Mouse (Mus musculus): ENCODE results near the gene Lrg1.

GRCm38 (mm10) chr17:56106981-56107380, 14.8 kb downstream of the Lrg1 start:
- TF ChIP-seq CTCF (conservative IDR thresholded peaks at IDR 0.05; ENCODE audit: low read length): no peak
- no peak for TF ChIP-seq NANOG (IDR thresholded peaks at IDR 0.05; ENCODE audit: borderline replicate concordance, low read length)
- no peak for TF ChIP-seq POU5F1 (IDR thresholded peaks at IDR 0.05; ENCODE audit: borderline replicate concordance, low read length)
